Mouse (Mus musculus) forebrain, embryonic 14.5 days (tissue): Measurements from ENCODE around the gene Kcne2. TPM values are rescaled to one million over a fixed set of nuclear protein-coding genes. Genes with fewer than 3 reads are reported as not detected.

Experiments
- ATAC-seq: fragments of 200-750 bp; cut with Nextera tagmentation; 2 replicates; pipeline ENCODE4 v1.8.0; 2017; ENCODE audit warnings: mild to moderate bottlenecking, moderate library complexity
- DNase-seq: peaks from one replicate; pipeline ENCODE4 v3.0.0-alpha.2; 2015; ENCODE audit warnings: low spot score
- H3K27ac ChIP-seq: fragments of 300-500 bp; sonication (generic); 2 replicates; pipeline ENCODE4 v1.5.1; 2014; ENCODE audit warnings: low read depth, mild to moderate bottlenecking, control low read depth, low read length, moderate library complexity
- H3K27me3 ChIP-seq: fragments of 300-500 bp; sonication (generic); replicated peaks from 2 replicates; pipeline ENCODE4 v1.6.1; 2014; ENCODE audit warnings: low read length, control low read depth, mixed read lengths; ENCODE audit not compliant: control insufficient read depth, insufficient read depth
- H3K36me3 ChIP-seq: fragments of 300-500 bp; sonication (generic); 2 replicates; pipeline ENCODE4 v1.6.1; 2014; ENCODE audit warnings: low read length, control low read depth; ENCODE audit not compliant: control insufficient read depth, insufficient read depth
- H3K4me1 ChIP-seq: fragments of 300-500 bp; sonication (generic); 2 replicates; pipeline ENCODE4 v1.6.1; 2014; ENCODE audit warnings: antibody characterized with exemption, low read length, control low read depth; ENCODE audit not compliant: control insufficient read depth, insufficient read depth
- H3K4me2 ChIP-seq: fragments of 300-500 bp; sonication (generic); 2 replicates; pipeline ENCODE4 v1.6.1; 2014; ENCODE audit warnings: mild to moderate bottlenecking, control low read depth, low read length
- H3K4me3 ChIP-seq: fragments of 300-500 bp; sonication (generic); 2 replicates; pipeline ENCODE4 v1.5.1; 2014; ENCODE audit warnings: low read depth, low read length, control low read depth
- H3K9ac ChIP-seq: fragments of 300-500 bp; sonication (generic); 2 replicates; pipeline ENCODE4 v1.6.1; 2014; ENCODE audit warnings: mild to moderate bottlenecking, low read length, control low read depth, moderate library complexity
- H3K9me3 ChIP-seq: fragments of 300-500 bp; sonication (generic); replicated peaks from 2 replicates; pipeline ENCODE4 v1.6.1; 2016; ENCODE audit warnings: low read length, control low read depth, mixed read lengths; ENCODE audit not compliant: control insufficient read depth
- WGBS: fragments of 180-500 bp; shearing (Covaris S2); extraction: QIAGEN DNeasy Blood & Tissue Kit; methylation state at CpG from one replicate; pipeline ENCODE4 v1.1.7; 2014; 5-methylcytosine and 5-hydroxymethylcytosine counted together
- polyA plus RNA-seq: library from polyadenylated mRNA; unstranded; fragments of >200 nt; fragmentation: Nextera tagmentation; extraction: Ambion mirVana; gene quantifications from 2 replicates; pipeline ENCODE4 v1.2.1, GENCODE M21; 2014

Kcne2 gene
- polyA plus RNA-seq, 1 experiment from 2014 or later = 17.6 TPM

DNA sequence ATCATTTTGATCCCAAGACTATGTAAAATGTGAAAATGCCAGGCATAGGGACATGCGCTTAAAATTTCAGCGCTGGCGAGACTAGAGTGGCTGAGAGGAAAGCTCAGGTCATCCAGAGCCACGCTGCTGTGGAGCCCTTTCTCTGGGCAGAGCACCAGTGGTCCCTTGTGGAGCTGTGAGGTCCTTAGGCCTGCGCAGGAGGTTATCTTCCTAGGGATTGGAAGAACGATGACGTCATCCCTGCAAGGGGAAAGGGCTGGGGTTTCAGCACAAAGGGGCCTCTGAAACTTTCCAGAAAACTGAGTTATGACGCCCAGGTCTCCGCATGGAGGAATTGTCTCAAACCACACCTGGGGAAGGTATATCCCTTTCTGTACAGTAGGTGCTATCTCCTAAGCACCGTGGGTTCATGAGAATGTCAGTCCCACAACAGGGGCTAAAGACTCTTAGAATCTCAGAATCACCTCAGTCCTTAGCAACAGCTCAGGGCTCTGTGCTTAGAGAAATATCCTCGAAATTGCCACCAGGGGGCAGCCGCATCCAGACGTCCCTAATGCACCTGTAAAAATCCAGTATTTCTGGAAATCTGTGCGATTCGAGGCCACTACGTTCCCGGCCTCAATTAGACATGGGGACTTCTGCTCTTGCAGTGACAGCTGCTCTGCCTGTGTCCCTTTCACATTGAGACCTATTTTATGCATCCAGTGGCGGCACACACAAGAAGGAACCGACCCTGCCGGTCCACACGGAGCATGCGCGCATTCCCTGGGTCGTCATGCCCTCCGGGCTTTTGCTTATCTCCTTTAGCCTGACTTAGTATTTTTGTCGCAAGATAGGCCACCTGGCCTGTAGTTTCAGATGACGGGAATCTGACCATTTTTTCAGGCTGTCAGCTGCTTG, 48.7 kb downstream of the Kcne2 start:
- peak overlapping the region; percentile 54 for H3K9ac ChIP-seq
- no peaks in the 10 kb centered on the region for H3K9me3 ChIP-seq

DNA sequence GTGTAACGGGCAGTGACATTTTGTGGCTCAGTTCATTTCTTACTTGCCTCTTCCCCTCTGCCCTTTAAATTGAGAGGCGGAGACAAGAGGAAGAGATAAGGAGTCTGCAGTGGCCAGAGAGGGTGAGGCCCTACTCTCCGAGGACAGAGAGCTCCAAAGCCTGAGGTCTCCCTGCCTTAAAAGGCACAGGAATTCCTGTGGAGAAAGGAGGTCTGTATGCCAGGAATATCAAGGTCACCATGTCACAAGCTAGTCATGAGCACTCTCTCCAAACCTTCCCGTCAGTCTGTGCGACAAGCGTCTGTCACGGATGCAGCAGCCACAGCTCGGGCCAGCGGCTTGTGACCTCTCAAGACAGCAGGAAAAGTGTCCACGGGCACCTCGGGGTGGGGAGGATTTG, 53.0 kb downstream of the Kcne2 start:
- Histone ChIP-seq H3K27ac (no peak overlapping the region), H3K4me2 (no peak overlapping the region), H3K36me3 (no peaks in the 10 kb centered on the region), H3K4me3 (no peak overlapping the region), H3K27me3 (no peaks in the 10 kb centered on the region), H3K9me3 (no peaks in the 10 kb centered on the region), H3K4me1 (peaks cover 2% of the 10 kb centered on the region; the same call in 1 of the 2 replicates), H3K9ac (no peak overlapping the region)
- ATAC-seq = no peak
- 83% methylated on average over 11 of the region's 11 CpGs for WGBS
- no peak for DNase-seq

More for the DNA sequence above, 48.7 kb downstream of the Kcne2 start:
- no peak overlapping the region for H3K27ac ChIP-seq
- H3K4me3 ChIP-seq = peak overlapping the region; percentile 22; the same call in 1 of the 2 replicates
- 0 out of 2 replicates have a peak, but pooled peaks cover 4% of the 10 kb centered on the region for H3K27me3 ChIP-seq
- H3K36me3 ChIP-seq = no peaks in the 10 kb centered on the region
- ATAC-seq = peak; percentile 73
- 30% methylated on average over 27 of the region's 27 CpGs for WGBS
- DNase-seq = peak; percentile 90
- peak overlapping the region; percentile 49 for H3K4me2 ChIP-seq
- no peaks in the 10 kb centered on the region for H3K4me1 ChIP-seq

DNA sequence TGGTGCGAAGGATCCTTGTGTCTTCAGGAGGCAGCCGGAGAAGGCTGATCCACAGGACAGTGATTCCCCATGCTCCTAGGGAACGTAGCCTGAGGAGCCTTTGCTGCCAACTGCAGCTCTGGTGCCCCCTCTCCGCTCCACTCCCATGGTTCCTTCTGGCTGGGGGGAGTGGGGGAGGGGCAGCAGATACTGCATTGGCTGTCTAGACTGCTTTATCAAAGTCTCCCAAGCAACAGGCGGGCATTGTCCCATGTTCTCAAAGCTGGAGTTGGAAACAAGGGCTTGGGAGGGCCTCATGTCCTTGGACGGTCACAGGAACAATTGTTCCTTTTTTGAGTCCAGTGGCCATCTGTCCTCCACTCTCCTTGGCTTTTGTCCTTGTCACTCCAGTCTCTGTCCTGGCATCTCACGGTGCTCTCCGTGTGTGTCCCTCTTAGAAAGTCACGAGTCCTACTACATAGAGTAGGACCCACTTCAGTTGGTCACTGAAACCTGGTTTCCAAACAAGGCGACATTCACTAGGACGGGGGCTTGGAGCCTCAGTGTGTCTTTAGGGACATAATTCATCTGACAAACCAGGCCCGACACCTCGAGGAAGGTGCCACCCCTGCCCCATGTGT, 54.2 kb downstream of the Kcne2 start:
- no peak for ATAC-seq
- no peaks in the 10 kb centered on the region for H3K27me3 ChIP-seq
- no peak overlapping the region for H3K4me2 ChIP-seq
- H3K4me3 ChIP-seq = no peak overlapping the region
- 60% methylated on average over 13 of the region's 13 CpGs for WGBS
- no peaks in the 10 kb centered on the region for H3K9me3 ChIP-seq
- H3K9ac ChIP-seq = no peak overlapping the region
- DNase-seq = peak; percentile 34
- H3K27ac ChIP-seq = no peak overlapping the region
- H3K36me3 ChIP-seq = no peaks in the 10 kb centered on the region
- H3K4me1 ChIP-seq = peaks cover 2% of the 10 kb centered on the region; the same call in 1 of the 2 replicates

Other genes starting within 250 kb of the Kcne2 start
- 175 and 186 TPM in 2 replicates for gene Mrps6, start 234.1 kb upstream of the Kcne2 start, polyA plus RNA-seq
- 0.41 and 0.63 TPM in 2 replicates for gene Gm49711, start 234.1 kb upstream of the Kcne2 start, polyA plus RNA-seq
- 10.8 and 15.3 TPM in 2 replicates for gene Slc5a3, start 234.1 kb upstream of the Kcne2 start, polyA plus RNA-seq
- gene Smim11, start 8.9 kb downstream of the Kcne2 start, polyA plus RNA-seq = 95.3 and 110 TPM in 2 replicates
- 0.13 TPM in 1 of 2 replicates, not detected in the other for gene Fam243, start 29.1 kb downstream of the Kcne2 start, polyA plus RNA-seq
- gene Kcne1, start 67.1 kb downstream of the Kcne2 start, polyA plus RNA-seq = 0.10 TPM in 1 of 2 replicates, not detected in the other
- gene Rcan1, start 178.5 kb downstream of the Kcne2 start, polyA plus RNA-seq = 46.3 and 49.0 TPM in 2 replicates
- 3.0 and 4.6 TPM in 2 replicates for gene Clic6, start 193.3 kb downstream of the Kcne2 start, polyA plus RNA-seq